ENCODE assay signal across 8 mouse cellular contexts in genomic region chr15:31453098-31453916, GRCm38 (mm10). TPM values are rescaled to one million over a fixed set of nuclear protein-coding genes. Genes with fewer than 3 reads are reported as not detected.
A peak's percentile ranks its signal among the peaks of the same experiment; 100 is the strongest.
DNase-seq lines count a peak whose midpoint lies in the region; ATAC-seq lines count a peak whose summit lies in the region.

Ropn1l (minus strand) TSS chr15:31453737.

- WGBS in hindbrain, embryonic 12.5 days = under 1% methylated on average over 57 of the region's 57 CpGs

- peak within 1 kb of the TSS; percentile 75 for H3K4me2 ChIP-seq in hindbrain, embryonic 12.5 days (replicated peaks)

- H3K9ac ChIP-seq in hindbrain, embryonic 12.5 days = peak within 1 kb of the TSS; percentile 72

- peaks cover 4% of the 10 kb centered on the region; the same call in 1 of the 2 replicates for H3K4me1 ChIP-seq in hindbrain, embryonic 12.5 days

- H3K36me3 ChIP-seq in hindbrain, embryonic 12.5 days = peaks cover 11% of the 10 kb centered on the region; the same call in 1 of the 2 replicates

- H3K4me3 ChIP-seq in hindbrain, embryonic 12.5 days = peak within 1 kb of the TSS; percentile 60

- ATAC-seq in hindbrain, embryonic 12.5 days (ENCODE audit: low FRiP score) = peak; percentile 94

- no peaks in the 10 kb centered on the region for H3K9me3 ChIP-seq in hindbrain, embryonic 12.5 days (replicated peaks)

- no peaks in the 10 kb centered on the region for H3K27me3 ChIP-seq in hindbrain, embryonic 12.5 days

- peak within 1 kb of the TSS; percentile 82 for H3K27ac ChIP-seq in hindbrain, embryonic 12.5 days

- peak; percentile 98 for DNase-seq in MN1 (ENCODE audit: low spot score)
- peak; percentile 85 for DNase-seq in cerebellum, adult 9-10 months
- peak; percentile 73 to 91 for DNase-seq in frontal cortex, adult 2 months (ENCODE audit: extremely low spot score in 1 of 2, low spot score in 1 of 2)
- DNase-seq in layer of hippocampus, postnatal 14 days (ENCODE audit: low spot score in 2 of 2) = peak; percentile 90 to 95
- DNase-seq in lung, postnatal 14 days = peak; percentile 95
- DNase-seq in retina, adult 2 months (ENCODE audit: low read depth, low spot score) = peak; percentile 63
- peak; percentile 65 to 72 for DNase-seq in thymus, postnatal 36 days

RNA-seq across cellular contexts. Expression of gene Ropn1l, which starts in this region (rescaled TPM):
- polyA plus RNA-seq in frontal cortex, adult 2 months (2012; rRNA removed) = 0.88 and 1.5 TPM in 2 replicates
- 2.8 and 2.9 TPM in 2 replicates for polyA plus RNA-seq in hindbrain, embryonic 12.5 days (2016; fragmentation: Nextera tagmentation; extraction: Ambion mirVana)
- 1 to 10 TPM in 1 of 2 experiments, not detected in 1; 1.3 TPM for total RNA-seq in layer of hippocampus, postnatal 14 days (2021)

Comparison
In these comparisons a context has a peak if more than half of its experiments do, and no peak if none do; other contexts are left out.
1. Peak in every context shown above with its lines: DNase-seq, ATAC-seq, H3K4me3 ChIP-seq and H3K27ac ChIP-seq.